Mouse (Mus musculus) forebrain, embryonic 14.5 days (tissue): ENCODE measurements around the gene Prmt3. TPM values are rescaled to one million over a fixed set of nuclear protein-coding genes. Genes with fewer than 3 reads are reported as not detected.

Experiments
- ATAC-seq: fragments of 200-750 bp; cut with Nextera tagmentation; 2 replicates; pipeline ENCODE4 v1.8.0; 2017; ENCODE audit warnings: mild to moderate bottlenecking, moderate library complexity
- DNase-seq: peaks from one replicate; pipeline ENCODE4 v3.0.0-alpha.2; 2015; ENCODE audit warnings: low spot score
- H3K27ac ChIP-seq: fragments of 300-500 bp; sonication (generic); 2 replicates; pipeline ENCODE4 v1.5.1; 2014; ENCODE audit warnings: low read depth, mild to moderate bottlenecking, control low read depth, low read length, moderate library complexity
- H3K27me3 ChIP-seq: fragments of 300-500 bp; sonication (generic); replicated peaks from 2 replicates; pipeline ENCODE4 v1.6.1; 2014; ENCODE audit warnings: low read length, control low read depth, mixed read lengths; ENCODE audit not compliant: control insufficient read depth, insufficient read depth
- H3K36me3 ChIP-seq: fragments of 300-500 bp; sonication (generic); 2 replicates; pipeline ENCODE4 v1.6.1; 2014; ENCODE audit warnings: low read length, control low read depth; ENCODE audit not compliant: control insufficient read depth, insufficient read depth
- H3K4me1 ChIP-seq: fragments of 300-500 bp; sonication (generic); 2 replicates; pipeline ENCODE4 v1.6.1; 2014; ENCODE audit warnings: antibody characterized with exemption, low read length, control low read depth; ENCODE audit not compliant: control insufficient read depth, insufficient read depth
- H3K4me2 ChIP-seq: fragments of 300-500 bp; sonication (generic); 2 replicates; pipeline ENCODE4 v1.6.1; 2014; ENCODE audit warnings: mild to moderate bottlenecking, control low read depth, low read length
- H3K4me3 ChIP-seq: fragments of 300-500 bp; sonication (generic); 2 replicates; pipeline ENCODE4 v1.5.1; 2014; ENCODE audit warnings: low read depth, low read length, control low read depth
- H3K9ac ChIP-seq: fragments of 300-500 bp; sonication (generic); 2 replicates; pipeline ENCODE4 v1.6.1; 2014; ENCODE audit warnings: mild to moderate bottlenecking, low read length, control low read depth, moderate library complexity
- H3K9me3 ChIP-seq: fragments of 300-500 bp; sonication (generic); replicated peaks from 2 replicates; pipeline ENCODE4 v1.6.1; 2016; ENCODE audit warnings: low read length, control low read depth, mixed read lengths; ENCODE audit not compliant: control insufficient read depth
- WGBS: fragments of 180-500 bp; shearing (Covaris S2); extraction: QIAGEN DNeasy Blood & Tissue Kit; methylation state at CpG from one replicate; pipeline ENCODE4 v1.1.7; 2014; 5-methylcytosine and 5-hydroxymethylcytosine counted together
- polyA plus RNA-seq: library from polyadenylated mRNA; unstranded; fragments of >200 nt; fragmentation: Nextera tagmentation; extraction: Ambion mirVana; gene quantifications from 2 replicates; pipeline ENCODE4 v1.2.1, GENCODE M21; 2014

Prmt3 gene
- polyA plus RNA-seq, 1 experiment from 2014 or later: 50.2 TPM

DNA sequence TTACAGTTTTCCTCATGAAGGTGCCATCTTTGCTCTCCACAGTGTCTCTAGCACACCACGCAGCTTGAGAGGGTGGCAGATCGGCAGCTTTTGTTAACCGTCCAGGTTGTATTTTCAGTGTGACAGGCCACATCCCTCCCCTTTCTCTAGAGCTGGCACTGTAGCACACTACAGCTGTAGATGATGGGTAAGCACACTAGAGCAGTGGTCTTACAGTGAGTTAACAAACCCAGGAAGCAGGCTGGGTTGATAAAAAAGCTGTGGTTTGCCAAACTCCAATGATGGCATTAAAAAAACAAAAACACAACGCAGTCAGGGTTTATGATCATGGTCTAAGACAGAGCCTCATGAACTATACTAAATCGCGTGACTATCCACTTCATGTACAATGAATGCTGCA, 45.9 kb downstream of the Prmt3 start:
- 0 out of 2 replicates have a peak, but pooled peaks cover 3% of the 10 kb centered on the region for H3K4me1 ChIP-seq
- no peaks in the 10 kb centered on the region for H3K27me3 ChIP-seq
- peaks cover 28% of the 10 kb centered on the region for H3K36me3 ChIP-seq
- DNase-seq (no peak), ATAC-seq (no peak)
- H3K9me3 ChIP-seq: no peaks in the 10 kb centered on the region
- H3K27ac ChIP-seq: no peak overlapping the region
- H3K9ac ChIP-seq: no peak overlapping the region
- WGBS: 85% methylated on average over 6 of the region's 6 CpGs
- no peak overlapping the region for H3K4me3 ChIP-seq
- no peak overlapping the region for H3K4me2 ChIP-seq

DNA sequence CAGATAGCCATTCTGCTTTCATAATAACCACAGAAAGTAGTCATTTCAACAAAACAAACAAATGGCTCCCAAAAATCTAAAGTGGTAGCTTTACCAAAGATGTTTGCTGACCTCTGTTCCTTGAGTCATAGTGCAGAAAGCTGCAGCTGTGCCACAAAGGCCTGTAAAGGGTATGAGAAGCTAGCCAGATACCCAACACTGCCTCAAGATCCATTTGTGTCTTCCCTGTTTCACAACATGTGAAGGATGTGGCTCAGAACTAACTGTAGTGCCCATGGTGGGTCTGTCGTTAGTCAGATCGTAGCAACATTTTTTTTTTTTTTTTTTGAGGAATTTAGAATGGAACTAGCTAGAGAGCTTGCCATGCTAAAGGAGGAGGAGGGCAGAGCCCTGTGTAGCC, 46.4 kb downstream of the Prmt3 start:
- Histone ChIP-seq H3K27me3 (no peaks in the 10 kb centered on the region), H3K9ac (no peak overlapping the region), H3K4me1 (no peaks in the 10 kb centered on the region), H3K4me2 (no peak overlapping the region), H3K9me3 (no peaks in the 10 kb centered on the region), H3K27ac (no peak overlapping the region), H3K36me3 (peaks cover 30% of the 10 kb centered on the region), H3K4me3 (no peak overlapping the region)
- DNase-seq (no peak), ATAC-seq (no peak)
- 78% methylated on average over 2 of the region's 2 CpGs for WGBS

DNA sequence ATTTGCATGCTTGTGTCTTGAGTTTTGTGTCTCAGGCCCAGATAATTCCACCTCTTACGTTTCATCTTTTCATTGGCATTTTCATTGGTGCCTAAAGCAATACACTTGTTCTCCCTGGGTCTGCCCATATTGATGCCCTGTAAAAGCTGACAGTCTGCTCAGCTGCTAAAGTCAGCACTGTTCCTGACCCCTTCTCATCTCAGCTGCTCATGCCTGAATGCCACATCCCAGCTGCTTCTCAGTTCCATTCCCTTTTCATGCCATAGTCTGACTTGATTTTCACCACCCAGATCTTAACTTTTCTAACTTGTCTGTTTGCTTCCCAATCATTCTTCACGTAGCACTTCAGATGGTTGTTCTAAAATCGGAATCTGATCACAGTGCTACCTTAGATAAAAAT, 47.3 kb downstream of the Prmt3 start:
- H3K27me3 ChIP-seq: no peaks in the 10 kb centered on the region
- DNase-seq: no peak

DNA sequence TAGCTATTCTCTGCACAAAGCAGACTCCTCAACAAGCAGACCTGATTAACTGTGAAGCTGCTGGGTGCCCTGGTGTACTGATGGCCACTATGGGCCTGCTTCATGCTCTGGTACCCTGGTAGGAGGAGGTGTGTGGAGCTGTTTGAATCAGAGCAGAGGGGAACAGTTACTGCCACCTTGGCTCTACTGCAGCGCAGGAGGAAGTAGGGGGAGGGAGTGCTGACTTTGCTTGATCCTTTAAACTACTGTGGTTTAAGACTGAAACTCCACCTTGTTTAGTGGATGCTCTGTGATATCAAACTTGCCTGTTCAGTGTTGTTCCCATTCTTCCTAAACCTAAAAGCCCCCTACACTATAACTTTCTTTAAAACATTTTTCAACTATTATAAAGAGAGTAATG, 49.8 kb downstream of the Prmt3 start:
- no peaks in the 10 kb centered on the region for H3K9me3 ChIP-seq
- no peak overlapping the region for H3K9ac ChIP-seq
- no peaks in the 10 kb centered on the region for H3K27me3 ChIP-seq
- 96% methylated on average over 1 of the region's 1 CpGs for WGBS
- peaks cover 35% of the 10 kb centered on the region for H3K36me3 ChIP-seq
- H3K4me1 ChIP-seq: no peaks in the 10 kb centered on the region
- ATAC-seq: no peak
- H3K27ac ChIP-seq: no peak overlapping the region
- no peak for DNase-seq
- H3K4me3 ChIP-seq: no peak overlapping the region
- no peak overlapping the region for H3K4me2 ChIP-seq

More for the DNA sequence above, 47.3 kb downstream of the Prmt3 start:
- 91% methylated on average over 3 of the region's 3 CpGs for WGBS
- no peaks in the 10 kb centered on the region for H3K4me1 ChIP-seq
- no peak overlapping the region for H3K4me2 ChIP-seq
- no peak overlapping the region for H3K4me3 ChIP-seq
- no peaks in the 10 kb centered on the region for H3K9me3 ChIP-seq
- no peak overlapping the region for H3K9ac ChIP-seq
- no peak overlapping the region for H3K27ac ChIP-seq
- H3K36me3 ChIP-seq: peaks cover 35% of the 10 kb centered on the region
- no peak for ATAC-seq

DNA sequence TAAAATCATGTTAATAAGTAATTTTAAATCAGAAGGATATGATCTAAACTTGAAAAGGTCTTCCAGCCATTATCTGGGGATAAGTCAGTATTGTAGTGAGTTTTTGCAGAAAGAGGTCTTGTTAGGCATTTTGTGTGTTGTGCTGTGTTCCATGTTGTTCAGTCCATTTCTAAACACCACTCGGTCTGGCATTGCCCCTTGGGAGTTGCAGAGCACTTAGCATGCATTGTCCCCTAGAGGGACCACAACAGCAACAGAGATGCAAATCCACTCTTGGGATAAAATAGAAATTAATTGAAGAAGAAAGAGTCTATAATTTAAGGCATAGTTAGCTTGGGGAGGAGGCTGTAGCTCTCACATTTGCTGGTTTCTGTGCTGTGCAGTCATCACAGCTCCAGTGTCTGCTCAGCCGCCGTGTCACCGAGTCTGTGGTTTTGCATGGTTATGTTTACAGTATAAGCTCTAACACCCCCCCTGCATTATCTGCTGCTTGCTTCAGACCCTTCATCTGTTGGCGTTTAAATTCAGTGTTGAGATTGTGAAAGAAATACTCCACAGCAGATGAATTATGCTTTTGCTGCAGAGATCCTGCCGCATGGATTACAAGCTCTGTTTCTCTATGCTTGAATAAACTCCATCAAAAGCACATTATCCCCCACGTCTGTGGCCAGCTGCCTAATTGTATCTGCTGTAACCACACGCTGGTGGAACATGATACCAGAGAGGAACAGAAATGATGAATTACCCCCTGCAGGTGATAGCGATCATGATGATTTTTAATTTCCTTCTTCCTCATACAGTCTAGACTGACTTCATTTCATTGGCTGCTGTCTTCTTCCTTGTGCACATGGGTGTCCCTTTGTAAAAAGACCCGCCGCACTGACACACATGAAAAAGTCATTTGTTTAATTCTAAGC, 64.5 kb downstream of the Prmt3 start:
- DNase-seq (peak; percentile 86), ATAC-seq (peak; percentile 86)
- Histone ChIP-seq H3K9ac (peak overlapping the region; percentile 48), H3K9me3 (no peaks in the 10 kb centered on the region), H3K36me3 (peaks cover 5% of the 10 kb centered on the region), H3K27ac (peak overlapping the region; percentile 72; the same call in 1 of the 2 replicates), H3K27me3 (no peaks in the 10 kb centered on the region), H3K4me3 (peak overlapping the region; percentile 2; the same call in 1 of the 2 replicates), H3K4me2 (peak overlapping the region; percentile 40), H3K4me1 (peaks cover 5% of the 10 kb centered on the region)
- 11% methylated on average over 11 of the region's 11 CpGs for WGBS

DNA sequence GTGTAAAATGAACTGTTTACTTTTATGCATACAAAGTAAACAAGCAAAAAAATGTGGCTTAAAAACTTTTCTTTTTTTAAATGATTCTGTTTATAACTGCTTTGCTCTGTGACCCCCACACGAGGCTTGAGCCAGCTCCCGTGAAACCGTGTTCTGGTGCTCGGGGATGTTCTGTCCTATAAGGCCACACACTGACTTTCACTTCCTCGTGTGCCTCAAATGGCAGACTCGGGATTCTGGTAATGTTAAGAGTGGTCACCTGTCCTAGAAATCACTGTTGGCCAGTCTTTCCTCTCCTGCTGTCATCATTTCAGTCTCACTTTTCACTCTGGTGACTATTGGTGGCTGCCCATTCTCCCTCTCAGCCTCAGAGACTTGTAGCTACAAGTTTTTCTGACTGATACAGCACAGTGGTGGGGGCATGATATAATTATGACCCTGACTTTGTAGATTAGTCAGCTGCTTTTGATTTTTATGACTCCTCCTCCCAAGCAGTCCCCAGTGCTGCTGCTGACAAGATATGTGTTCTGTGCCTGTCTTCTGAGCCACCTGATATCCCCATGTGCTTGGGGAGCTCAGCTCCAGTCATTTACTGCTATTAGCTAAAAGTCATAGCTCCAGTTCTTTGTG, 65.3 kb downstream of the Prmt3 start:
- peak overlapping the region; percentile 40 for H3K4me2 ChIP-seq
- no peak overlapping the region; the same call in 1 of the 2 replicates for H3K9ac ChIP-seq
- H3K36me3 ChIP-seq: peaks cover 5% of the 10 kb centered on the region; the same call in 1 of the 2 replicates
- H3K27ac ChIP-seq: 0 out of 2 replicates have a peak overlapping the region, but pooled peaks have one; percentile 17
- ATAC-seq: peak; percentile 32; the same call in 1 of the 2 replicates
- H3K9me3 ChIP-seq: no peaks in the 10 kb centered on the region
- no peak for DNase-seq
- WGBS: 58% methylated on average over 6 of the region's 6 CpGs
- peaks cover 5% of the 10 kb centered on the region for H3K4me1 ChIP-seq
- no peaks in the 10 kb centered on the region for H3K27me3 ChIP-seq
- H3K4me3 ChIP-seq: no peak overlapping the region

DNA sequence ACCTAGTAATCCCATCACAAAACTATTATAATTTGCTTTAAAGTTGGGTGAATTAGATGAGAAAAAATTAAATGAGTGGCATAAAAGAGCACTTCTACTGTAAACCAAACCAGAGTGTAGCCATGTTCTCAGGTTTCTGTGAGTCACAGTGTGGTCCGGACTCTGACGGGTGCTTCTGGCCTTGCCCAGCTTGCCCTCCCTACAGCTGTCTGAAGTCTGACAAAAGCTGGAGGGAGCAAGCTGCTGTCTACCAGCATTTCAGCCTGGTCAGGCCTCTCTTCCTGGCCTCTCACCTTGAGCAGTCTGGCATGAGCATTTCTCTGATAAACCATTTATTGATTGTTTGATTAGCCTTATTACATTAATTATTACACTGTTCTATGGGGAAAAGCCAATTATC, 69.8 kb downstream of the Prmt3 start:
- Histone ChIP-seq H3K9ac (no peak overlapping the region), H3K4me1 (no peaks in the 10 kb centered on the region), H3K36me3 (0 out of 2 replicates have a peak, but pooled peaks cover 6% of the 10 kb centered on the region), H3K9me3 (no peaks in the 10 kb centered on the region), H3K27ac (no peak overlapping the region), H3K4me3 (no peak overlapping the region), H3K27me3 (no peaks in the 10 kb centered on the region), H3K4me2 (no peak overlapping the region)
- WGBS: 83% methylated on average over 2 of the region's 2 CpGs
- ATAC-seq: no peak
- DNase-seq: no peak

DNA sequence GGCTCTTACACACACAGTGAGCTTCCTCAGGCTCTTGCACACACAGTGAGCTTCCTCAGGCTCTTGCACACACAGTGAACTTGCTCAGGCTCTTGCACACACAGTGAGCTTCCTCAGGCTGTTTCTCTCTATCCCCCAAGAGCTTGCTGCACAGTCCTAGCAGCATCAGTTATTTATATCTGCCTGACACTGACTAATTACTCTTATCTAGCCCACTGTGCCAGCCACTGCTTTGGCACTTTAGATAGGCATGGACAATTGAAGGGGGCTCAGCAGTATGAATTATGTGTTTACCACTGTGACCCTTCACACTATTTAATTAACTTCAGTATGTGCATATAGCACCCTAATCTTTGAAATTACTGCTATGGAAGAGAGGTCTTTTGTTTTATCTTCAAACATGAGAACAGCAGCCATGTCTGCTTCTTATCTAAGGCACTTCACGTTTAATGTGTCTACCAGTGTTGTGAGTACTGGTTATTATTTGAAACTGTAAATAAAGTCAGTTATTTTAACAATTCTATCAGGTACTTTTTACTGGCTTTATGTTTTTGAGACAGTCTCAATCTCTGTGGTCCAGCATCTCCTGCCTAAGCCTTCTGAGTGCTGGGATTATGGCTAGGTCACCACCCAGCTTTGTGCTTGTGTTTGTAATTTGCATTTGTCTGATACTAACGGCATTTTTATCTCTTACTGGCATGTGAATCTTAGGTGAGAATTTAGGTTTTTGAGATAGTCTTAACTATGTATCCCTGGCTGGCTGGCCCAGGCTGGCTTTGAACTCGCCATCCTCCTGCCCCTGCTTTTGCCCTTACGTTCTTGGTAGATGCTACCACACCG, 75.4 kb downstream of the Prmt3 start:
- no peak overlapping the region for H3K4me2 ChIP-seq
- 0 out of 2 replicates have a peak, but pooled peaks cover 8% of the 10 kb centered on the region for H3K36me3 ChIP-seq
- DNase-seq (no peak), ATAC-seq (no peak)
- H3K27ac ChIP-seq: no peak overlapping the region
- H3K9ac ChIP-seq: no peak overlapping the region
- no peaks in the 10 kb centered on the region for H3K4me1 ChIP-seq
- 92% methylated on average over 5 of the region's 5 CpGs for whole genome bisulfite sequencing
- H3K27me3 ChIP-seq: no peaks in the 10 kb centered on the region
- no peaks in the 10 kb centered on the region for H3K9me3 ChIP-seq
- H3K4me3 ChIP-seq: no peak overlapping the region
